Mouse (Mus musculus) G1E-ER4 (cell line): ENCODE data around the gene Gm14226. TPM values are rescaled to one million over a fixed set of nuclear protein-coding genes. Genes with fewer than 3 reads are reported as not detected.
"Not testable (repeated sequence)": the region's sequence is repeated elsewhere in the genome, so short reads cannot be mapped to it uniquely, and the experiment has no call there.

Experiments
- GATA1 ChIP-seq: IDR thresholded peaks from one replicate; pipeline ENCODE4 v1.8.0; 2012; ENCODE audit warnings: low read length, inconsistent platforms
- polyA plus RNA-seq: library from polyadenylated mRNA; stranded (reverse); fragments of >175 nt; gene quantifications from 2 replicates; pipeline ENCODE4 v1.2.3, GENCODE M21; 2012

Gene Gm14226
- not detected in 2 replicates for polyA plus RNA-seq

DNA sequence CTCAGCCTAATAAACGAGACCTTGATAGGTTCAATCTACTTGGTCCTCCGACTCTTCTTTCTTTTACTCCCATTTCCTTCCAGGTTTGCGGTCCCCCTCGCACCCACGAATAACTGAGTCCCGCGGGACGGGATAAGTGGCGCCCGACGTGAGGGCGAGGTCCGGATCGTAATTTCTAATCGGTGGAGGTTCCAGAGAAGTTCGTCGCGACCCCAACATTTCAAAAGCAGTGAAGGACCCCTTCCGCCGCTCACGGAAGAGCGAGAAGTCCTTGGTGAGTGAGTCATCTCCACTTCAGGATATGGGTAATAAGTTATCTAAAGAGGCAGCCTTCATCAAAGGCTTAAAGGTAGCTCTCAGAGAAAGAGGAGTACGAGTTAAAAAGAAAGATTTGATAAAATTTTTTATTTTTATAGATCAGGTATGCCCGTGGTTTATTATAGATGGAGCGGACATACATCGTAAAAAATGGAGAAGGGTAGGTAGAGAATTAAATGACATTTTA, at the start of gene Gm14226:
Gene Gm14226 (plus strand): TSS at position 16 of the 505 bp plus-strand sequence.
- TF ChIP-seq GATA1: not testable (repeated sequence)

DNA sequence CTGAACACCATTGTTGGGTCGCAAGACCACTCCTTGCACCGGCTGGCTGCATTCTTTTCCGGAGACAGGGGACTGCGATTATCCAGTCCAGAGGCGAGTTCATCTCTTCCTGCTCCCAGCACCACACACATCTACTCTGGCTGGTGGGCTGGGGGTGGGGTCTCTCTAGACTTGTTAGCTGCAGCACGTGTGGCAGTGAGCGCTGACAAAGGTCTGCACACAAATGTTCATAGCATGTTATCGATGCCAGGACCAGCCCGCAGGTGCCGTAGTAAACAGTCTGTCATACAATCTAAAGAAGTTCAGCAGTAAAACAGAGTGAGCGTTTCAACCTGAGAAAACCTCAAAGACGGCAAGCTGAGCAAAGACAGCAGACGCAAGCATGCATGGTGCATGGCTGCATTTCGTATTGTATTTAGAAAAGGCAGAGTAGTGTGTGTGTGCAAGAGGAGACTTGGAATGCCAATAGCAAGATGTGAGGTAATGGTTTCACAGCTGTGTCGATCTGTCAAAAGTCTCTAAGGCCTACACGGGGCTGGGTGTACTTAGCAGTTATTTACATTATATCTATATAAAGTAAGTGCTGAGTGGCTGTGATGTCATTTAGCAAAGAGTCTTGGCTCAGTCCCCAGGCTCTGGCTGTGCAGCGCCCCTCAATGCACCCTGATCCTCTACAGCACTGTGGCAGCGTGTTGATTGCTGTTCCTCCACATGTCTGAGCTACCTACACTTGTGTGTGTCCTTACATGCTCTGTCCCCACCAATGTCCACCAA, 46.0 kb upstream of the Gm14226 start:
- no peak for TF ChIP-seq GATA1

DNA sequence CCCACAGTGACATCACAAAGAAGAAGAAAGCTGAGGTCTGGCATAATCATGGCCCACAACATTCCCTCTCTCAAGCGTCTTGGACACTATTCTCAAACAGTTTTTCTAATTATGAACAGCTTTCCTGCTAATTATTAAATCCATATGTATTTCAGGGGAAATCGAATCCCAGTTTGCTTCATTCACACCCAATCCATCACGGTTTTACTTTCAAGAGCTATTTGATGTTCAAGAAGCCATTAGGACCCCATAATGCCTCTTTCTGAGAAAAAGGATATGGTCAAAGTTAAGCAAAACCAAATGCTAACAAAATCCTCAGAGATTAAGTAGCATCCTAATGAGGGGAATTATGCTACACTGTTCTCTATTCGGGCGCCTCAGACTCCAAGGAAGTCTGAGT, 45.1 kb upstream of the Gm14226 start:
- TF ChIP-seq GATA1: no peak

DNA sequence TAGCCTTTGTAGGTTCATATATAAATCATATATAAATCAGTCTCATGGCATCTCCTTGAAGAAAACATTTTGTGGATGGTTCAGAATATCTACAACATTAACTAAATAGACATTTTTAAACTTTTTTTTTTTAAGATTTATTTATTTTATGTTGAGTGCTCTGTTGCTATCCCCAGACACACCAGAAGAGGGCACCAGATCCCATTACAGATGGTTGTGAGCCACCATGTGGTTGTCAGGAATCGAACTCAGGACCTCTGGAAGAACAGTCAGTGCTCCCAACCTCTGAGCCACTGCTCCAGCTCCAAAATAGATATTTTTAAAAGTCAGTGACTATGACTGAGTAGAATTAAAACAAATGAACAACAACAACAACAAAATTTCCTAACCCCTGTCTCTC, 31.5 kb upstream of the Gm14226 start:
- TF ChIP-seq GATA1: no peak

DNA sequence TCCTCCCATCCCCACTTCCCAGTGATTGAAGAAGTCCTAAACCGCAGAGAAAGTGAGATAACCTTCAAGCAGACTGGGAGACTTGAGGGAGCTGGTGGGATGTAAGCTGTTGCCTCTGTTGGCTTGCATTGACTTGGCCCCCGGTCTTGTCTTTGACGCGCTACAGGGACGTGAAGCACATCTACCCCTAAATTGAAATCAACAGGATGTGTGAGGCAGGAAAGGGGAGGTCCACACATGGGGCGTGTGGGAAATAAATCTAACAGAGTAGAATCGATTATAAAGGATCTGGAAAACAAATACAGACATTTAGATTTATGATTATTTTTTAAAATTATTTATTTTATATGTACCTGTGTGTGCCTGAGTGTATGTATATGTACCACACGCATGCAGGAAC, 26.7 kb upstream of the Gm14226 start:
- TF ChIP-seq GATA1: no peak

DNA sequence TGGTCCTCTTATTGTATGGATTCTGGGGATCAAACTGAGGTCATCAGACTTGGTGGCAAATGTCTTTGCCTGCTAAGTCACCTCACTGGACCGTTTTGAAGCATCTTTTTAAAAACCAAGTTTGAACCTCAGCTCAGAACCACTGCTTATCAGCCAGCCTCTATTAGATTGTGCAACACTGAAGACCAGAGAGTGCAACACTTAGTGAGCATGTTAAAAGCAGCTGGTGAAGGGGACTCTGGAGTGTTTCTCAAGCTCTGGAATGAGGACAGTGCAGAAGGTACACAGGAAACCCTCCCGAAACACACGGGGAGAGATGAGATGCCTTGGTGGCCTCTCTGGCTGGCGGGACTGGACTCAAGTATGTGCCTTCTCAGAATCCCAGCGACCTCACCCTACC, 26.0 kb upstream of the Gm14226 start:
- TF ChIP-seq GATA1: no peak

DNA sequence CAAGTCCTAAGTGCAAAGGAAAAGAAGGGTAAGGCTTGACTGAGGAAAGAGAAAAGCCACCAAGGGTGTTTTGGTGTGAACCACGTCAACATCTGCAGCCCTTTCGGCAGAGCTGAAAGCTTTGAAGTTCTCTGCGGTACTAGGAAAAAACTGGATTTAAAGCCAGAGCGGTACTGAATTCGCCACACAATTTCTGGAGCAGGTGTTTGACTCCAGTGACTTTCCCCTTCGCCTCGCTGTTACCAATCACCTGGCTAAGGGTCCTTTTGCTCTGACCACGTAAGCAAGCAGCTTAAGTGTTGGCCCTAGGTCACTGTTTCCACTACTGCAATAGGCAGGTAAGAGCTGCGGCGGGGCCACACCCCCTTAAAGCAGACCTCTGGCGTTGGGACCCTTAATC, 12.6 kb upstream of the Gm14226 start:
- no peak for TF ChIP-seq GATA1

DNA sequence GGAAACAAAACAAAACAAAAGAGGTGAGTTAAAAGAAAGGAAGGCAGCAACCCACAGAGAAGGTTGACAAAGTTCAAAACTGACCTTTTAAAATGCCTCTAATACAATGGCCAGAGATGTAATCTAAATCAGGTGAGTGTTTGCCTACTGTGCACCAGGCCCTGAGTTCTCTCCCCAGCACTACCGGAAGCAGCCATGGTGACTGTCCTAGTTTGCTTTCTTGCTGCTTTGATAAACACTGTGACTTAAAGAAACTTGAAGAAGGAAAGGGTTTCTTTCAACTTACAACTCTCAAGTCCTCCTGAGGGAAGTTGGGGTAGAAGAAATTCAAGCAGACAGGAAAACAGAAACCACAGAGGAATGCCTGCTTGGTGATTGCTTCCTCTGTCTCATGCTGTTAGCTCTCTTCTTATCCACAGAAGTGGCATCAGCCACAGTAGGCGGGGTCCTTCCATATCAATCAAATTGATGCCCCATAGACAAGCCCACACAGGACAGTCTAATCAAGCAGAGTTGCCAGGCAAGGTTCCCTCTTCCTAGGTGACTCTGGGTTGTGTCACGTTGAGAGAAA, 6.9 kb upstream of the Gm14226 start:
- TF ChIP-seq GATA1: no peak

DNA sequence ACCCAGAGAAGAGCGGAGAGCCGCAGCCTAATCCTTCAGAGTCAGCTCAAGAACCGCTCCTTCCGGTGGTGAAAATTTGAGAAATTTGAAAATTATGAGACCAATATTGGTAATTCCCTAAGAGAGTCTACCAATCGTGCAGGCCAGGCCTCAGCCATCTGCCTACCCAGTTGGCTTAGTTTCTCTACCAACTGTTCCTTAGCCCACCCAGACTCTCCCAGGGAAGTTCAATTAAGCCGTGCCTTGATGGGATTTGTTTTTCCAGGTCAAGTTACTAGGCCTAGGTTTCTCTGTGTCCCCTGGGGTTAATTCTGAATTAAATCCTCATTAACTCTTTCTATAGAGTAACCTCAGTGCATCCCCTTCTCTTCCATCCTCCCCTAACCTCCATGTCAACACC, 5.1 kb upstream of the Gm14226 start:
- no peak for TF ChIP-seq GATA1

DNA sequence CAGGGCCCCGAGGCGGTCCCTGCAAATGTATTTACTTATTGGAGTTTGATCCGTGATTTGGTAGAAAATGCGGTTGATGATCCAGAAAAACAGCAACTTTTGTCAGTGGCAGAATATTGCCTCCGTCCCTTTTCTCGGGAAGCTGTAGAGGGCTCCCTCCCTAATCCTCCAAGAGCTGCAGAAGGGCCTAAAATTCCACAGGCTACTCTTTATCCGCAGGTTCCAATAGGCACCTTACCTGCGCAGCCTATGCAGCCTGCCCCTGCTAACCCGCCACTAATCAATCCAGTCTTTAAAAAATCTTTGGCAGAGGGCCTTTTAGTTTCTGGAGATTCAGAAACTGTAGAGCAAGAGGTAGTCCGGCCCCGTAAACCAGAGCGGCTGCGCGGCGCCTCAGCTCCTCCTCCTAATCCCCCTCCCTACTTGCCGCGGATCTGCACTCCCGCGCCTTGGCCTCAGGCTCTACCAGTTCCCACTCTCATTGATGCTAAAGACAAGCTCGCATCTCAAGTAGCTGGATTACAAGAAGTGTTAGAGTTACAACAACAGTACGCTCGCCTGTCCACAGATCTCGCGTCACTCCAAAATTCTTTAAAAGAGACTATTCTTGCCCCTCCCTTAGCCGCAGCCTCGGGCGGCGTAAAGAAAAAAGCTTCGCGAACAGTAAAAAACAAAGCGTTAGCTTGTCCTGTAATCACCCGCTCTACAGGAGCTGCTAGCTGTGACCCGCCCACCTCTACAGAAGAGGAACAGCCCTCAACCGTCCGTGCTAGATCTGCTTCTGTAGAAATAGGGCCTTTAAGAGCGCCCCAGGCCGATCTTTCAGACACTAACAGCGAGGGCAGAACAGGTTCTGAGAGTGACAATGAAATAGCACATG, 936 bp downstream of the Gm14226 start:
- no peak for TF ChIP-seq GATA1

DNA sequence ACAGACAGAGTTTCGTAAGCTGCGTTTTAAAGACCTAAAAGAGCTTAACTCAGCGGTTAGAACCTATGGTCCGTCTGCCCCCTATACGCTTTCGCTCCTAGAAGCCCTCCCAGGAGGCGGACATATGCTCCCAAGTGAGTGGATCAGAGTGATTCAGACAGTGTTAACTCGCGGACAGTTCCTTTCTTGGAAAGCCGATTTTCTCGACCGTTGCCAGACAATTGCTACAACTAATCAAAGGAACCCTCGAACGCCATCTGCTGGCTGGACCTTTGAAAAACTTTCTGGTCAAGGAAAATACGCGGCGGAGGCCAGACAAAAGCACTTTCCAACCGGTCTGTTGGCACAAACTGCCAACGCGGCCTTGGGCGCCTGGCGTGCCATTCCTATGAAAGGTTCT, 1.6 kb downstream of the Gm14226 start:
- TF ChIP-seq GATA1: no peak

DNA sequence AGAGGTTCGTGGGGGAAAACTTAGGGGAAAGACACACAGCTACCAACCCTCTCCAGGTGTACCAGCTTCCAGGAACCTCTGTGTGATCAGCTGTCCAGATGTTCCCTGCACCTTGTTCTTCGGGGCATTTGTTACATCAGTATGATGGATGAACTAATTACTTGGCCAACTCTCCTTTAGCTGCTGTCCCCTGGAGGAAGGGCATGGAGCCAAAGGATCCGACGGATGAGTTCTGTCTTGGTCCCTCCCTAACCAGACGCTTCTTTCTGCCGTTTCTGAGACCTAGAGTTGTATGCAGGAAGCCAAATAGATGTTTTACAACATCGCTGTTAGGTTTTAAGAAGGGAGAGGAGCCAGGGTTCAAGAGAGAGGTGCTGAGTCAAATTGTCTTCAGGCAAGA, 12.8 kb downstream of the Gm14226 start:
- TF ChIP-seq GATA1: no peak

DNA sequence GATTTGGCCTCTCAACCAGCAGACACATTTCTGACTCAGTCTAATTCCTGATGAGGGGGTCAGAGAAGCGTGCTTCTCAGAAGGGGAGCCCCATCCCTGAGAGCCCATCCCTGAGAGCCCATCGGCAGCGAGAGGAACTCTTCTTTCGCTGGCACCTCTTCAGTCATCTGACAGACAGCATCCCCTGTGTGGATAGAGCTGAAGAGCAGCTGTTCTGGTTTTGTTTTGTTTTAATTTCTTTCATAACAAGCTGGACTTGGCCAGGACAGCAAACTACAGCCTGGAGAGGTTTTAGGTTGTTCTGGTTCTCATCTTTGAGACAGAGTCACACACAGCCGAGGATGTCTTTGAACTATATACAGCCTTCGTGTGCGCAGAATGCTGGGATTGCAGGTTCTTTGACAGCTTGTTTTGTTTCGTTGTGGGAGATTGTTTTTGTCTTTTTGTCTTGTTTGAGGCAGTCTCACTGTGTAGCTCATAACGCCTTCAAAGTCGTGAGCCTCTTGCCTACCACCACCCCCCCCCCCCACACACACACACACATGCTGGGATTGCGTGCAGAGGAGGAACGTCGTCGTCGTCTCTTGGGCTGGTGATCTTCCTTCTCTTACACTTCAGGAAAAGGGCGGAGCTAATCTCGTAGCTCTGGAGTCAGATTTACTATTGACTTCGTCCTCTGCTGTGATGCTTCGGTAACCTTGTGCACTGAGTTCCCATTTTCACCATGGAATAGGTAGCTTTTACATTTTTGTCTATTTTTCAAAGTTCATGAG, 15.1 kb downstream of the Gm14226 start:
- no peak for TF ChIP-seq GATA1

DNA sequence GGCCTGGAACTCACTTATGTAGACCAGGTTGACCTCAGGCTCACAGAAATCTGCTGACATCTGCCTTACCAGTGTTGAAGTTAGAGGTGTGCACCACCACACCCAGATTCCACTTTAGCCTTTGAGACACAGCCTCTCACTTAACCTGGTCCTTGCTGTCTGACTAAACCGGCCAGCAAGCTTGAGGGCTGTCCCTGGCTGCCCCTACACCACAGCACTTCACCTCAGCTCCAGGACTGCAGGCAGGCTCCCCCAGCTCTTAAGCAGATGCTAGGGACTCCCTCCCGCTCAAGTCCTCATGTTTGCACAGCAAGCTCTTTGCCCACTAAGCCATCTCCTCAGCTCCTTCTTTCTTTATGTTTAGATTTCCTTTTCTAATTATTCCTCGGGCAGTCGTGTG, 21.9 kb downstream of the Gm14226 start:
- no peak for TF ChIP-seq GATA1

DNA sequence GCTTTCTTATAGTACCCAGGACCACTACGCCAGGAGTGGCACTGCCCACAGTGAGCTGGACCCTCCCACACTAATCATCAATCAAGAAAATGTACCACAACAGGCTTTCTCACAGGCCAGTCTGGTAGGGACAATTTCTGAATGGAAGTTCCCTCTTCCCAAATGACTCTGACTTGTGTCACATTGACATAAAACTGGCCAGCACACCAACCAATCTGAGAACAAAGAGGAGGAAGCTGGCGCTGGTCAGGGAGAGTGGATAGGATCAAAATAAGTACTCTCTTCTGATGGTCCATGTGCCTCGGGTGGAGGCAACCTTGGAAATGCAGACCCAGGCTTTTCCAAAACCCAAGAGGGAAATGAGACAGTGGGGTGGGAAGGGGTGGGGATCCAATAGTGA, 26.5 kb downstream of the Gm14226 start:
- TF ChIP-seq GATA1: no peak
